Mouse (Mus musculus) heart, embryonic 12.5 days (tissue): ENCODE results near the gene Shc1. TPM values are rescaled to one million over a fixed set of nuclear protein-coding genes. Genes with fewer than 3 reads are reported as not detected.

Source experiments
- ATAC-seq: fragments of 200-750 bp; cut with Nextera tagmentation; 2 replicates; pipeline ENCODE4 v1.8.0; 2017; ENCODE audit warnings: moderate TSS enrichment, moderate library complexity; ENCODE audit not compliant: insufficient number of reproducible peaks, low FRiP score
- H3K27ac ChIP-seq: fragments of 300-500 bp; sonication (generic); 2 replicates; pipeline ENCODE4 v1.5.1; 2016; ENCODE audit warnings: mild to moderate bottlenecking, moderate library complexity; ENCODE audit not compliant: poor library complexity, severe bottlenecking
- H3K27me3 ChIP-seq: fragments of 300-500 bp; sonication (generic); replicated peaks from 2 replicates; pipeline ENCODE4 v1.6.1; 2016; ENCODE audit warnings: mild to moderate bottlenecking, moderate library complexity
- H3K36me3 ChIP-seq: fragments of 300-500 bp; sonication (generic); 2 replicates; pipeline ENCODE4 v1.6.1; 2016; ENCODE audit warnings: mild to moderate bottlenecking, moderate library complexity
- H3K4me1 ChIP-seq: fragments of 300-500 bp; sonication (generic); replicated peaks from 2 replicates; pipeline ENCODE4 v1.6.1; 2016; ENCODE audit warnings: mild to moderate bottlenecking
- H3K4me2 ChIP-seq: fragments of 300-500 bp; sonication (generic); 2 replicates; pipeline ENCODE4 v1.6.1; 2016; ENCODE audit warnings: mild to moderate bottlenecking, moderate library complexity
- H3K4me3 ChIP-seq: fragments of 300-500 bp; sonication (generic); 2 replicates; pipeline ENCODE4 v1.5.1; 2016; ENCODE audit warnings: mild to moderate bottlenecking
- H3K9ac ChIP-seq: fragments of 300-500 bp; sonication (generic); 2 replicates; pipeline ENCODE4 v1.6.1; 2016; ENCODE audit warnings: mild to moderate bottlenecking, moderate library complexity
- H3K9me3 ChIP-seq: fragments of 300-500 bp; sonication (generic); replicated peaks from 2 replicates; pipeline ENCODE4 v1.6.1; 2016; ENCODE audit warnings: mild to moderate bottlenecking, moderate library complexity
- WGBS: fragments of 180-500 bp; shearing (Covaris S2); methylation state at CpG from one replicate; pipeline ENCODE4 v1.1.7; 2016; 5-methylcytosine and 5-hydroxymethylcytosine counted together
- polyA plus RNA-seq: library from polyadenylated mRNA; unstranded; fragments of >200 nt; fragmentation: Nextera tagmentation; extraction: Ambion mirVana; gene quantifications from 2 replicates; pipeline ENCODE4 v1.2.1, GENCODE M21; 2016

Shc1 gene
- polyA plus RNA-seq, 1 experiment from 2014 or later: 78.1 TPM

- Histone ChIP-seq H3K4me1 (peaks cover 36% of the 10 kb centered on the region), H3K27ac (no peak overlapping the region), H3K27me3 (no peaks in the 10 kb centered on the region), H3K9ac (no peak overlapping the region), H3K36me3 (peaks cover 33% of the 10 kb centered on the region), H3K9me3 (no peaks in the 10 kb centered on the region), H3K4me2 (no peak overlapping the region), H3K4me3 (no peak overlapping the region)
- 76% methylated on average over 11 of the region's 11 CpGs for WGBS
- no peak for ATAC-seq
These were observed 16.3 kb downstream of the Shc1 start for GRCm38 (mm10) chr3:89434532-89434931.

- no peaks in the 10 kb centered on the region for H3K9me3 ChIP-seq
- no peak for ATAC-seq
- H3K4me3 ChIP-seq: no peak overlapping the region
- no peaks in the 10 kb centered on the region for H3K27me3 ChIP-seq
- H3K4me1 ChIP-seq: peaks cover 36% of the 10 kb centered on the region
- WGBS: 79% methylated on average over 7 of the region's 7 CpGs
- H3K9ac ChIP-seq: no peak overlapping the region
- peaks cover 39% of the 10 kb centered on the region for H3K36me3 ChIP-seq
- H3K27ac ChIP-seq: no peak overlapping the region
- no peak overlapping the region for H3K4me2 ChIP-seq
These were observed 16.8 kb downstream of the Shc1 start for GRCm38 (mm10) chr3:89435041-89435440.

- peaks cover 50% of the 10 kb centered on the region for H3K36me3 ChIP-seq
- H3K27ac ChIP-seq: peak within 1 kb of the TSS; percentile 83
- ATAC-seq: peak; percentile 87
- WGBS: 4% methylated on average over 16 of the region's 16 CpGs
- H3K27me3 ChIP-seq: no peaks in the 10 kb centered on the region
- peak within 1 kb of the TSS; percentile 81 for H3K9ac ChIP-seq
- H3K9me3 ChIP-seq: no peaks in the 10 kb centered on the region
- peak within 1 kb of the TSS; percentile 70 for H3K4me2 ChIP-seq
- H3K4me1 ChIP-seq: peaks cover 30% of the 10 kb centered on the region
- H3K4me3 ChIP-seq: peak within 1 kb of the TSS; percentile 68
These were observed 18.2 kb downstream of the Shc1 start, which contains the start of gene Pbxip1 for GRCm38 (mm10) chr3:89436176-89437113. Pbxip1 (plus strand) TSS chr3:89436706.

GRCm38 (mm10) chr3:89437269-89437668, 19.0 kb downstream of the Shc1 start:
- peak overlapping the region; percentile 83 for H3K27ac ChIP-seq
- H3K4me2 ChIP-seq: peak overlapping the region; percentile 70
- no peaks in the 10 kb centered on the region for H3K9me3 ChIP-seq
- peaks cover 46% of the 10 kb centered on the region for H3K36me3 ChIP-seq
- peak overlapping the region; percentile 81 for H3K9ac ChIP-seq
- H3K4me3 ChIP-seq: peak overlapping the region; percentile 68
- no peaks in the 10 kb centered on the region for H3K27me3 ChIP-seq
- WGBS: 35% methylated on average over 5 of the region's 5 CpGs
- ATAC-seq: no peak
- peaks cover 26% of the 10 kb centered on the region for H3K4me1 ChIP-seq

GRCm38 (mm10) chr3:89440691-89441090, 22.4 kb downstream of the Shc1 start:
- Histone ChIP-seq H3K27me3 (no peaks in the 10 kb centered on the region), H3K4me2 (no peak overlapping the region), H3K36me3 (peaks cover 50% of the 10 kb centered on the region), H3K9me3 (no peaks in the 10 kb centered on the region), H3K9ac (no peak overlapping the region), H3K4me3 (no peak overlapping the region), H3K27ac (no peak overlapping the region), H3K4me1 (peaks cover 20% of the 10 kb centered on the region)
- no peak for ATAC-seq
- 89% methylated on average over 2 of the region's 2 CpGs for WGBS

- peak overlapping the region; percentile 31 for H3K4me2 ChIP-seq
- 37% methylated on average over 13 of the region's 13 CpGs for WGBS
- H3K27ac ChIP-seq: peak overlapping the region; percentile 88
These were observed 30.7 kb downstream of the Shc1 start for GRCm38 (mm10) chr3:89448720-89449537.

GRCm38 (mm10) chr3:89449541-89449940, 31.3 kb downstream of the Shc1 start:
- Histone ChIP-seq H3K27ac (peak overlapping the region; percentile 88), H3K36me3 (peaks cover 38% of the 10 kb centered on the region), H3K4me2 (peak overlapping the region; percentile 22), H3K9ac (0 out of 2 replicates have a peak overlapping the region, but pooled peaks have one; percentile 31), H3K4me1 (peaks cover 46% of the 10 kb centered on the region), H3K27me3 (no peaks in the 10 kb centered on the region), H3K4me3 (no peak overlapping the region), H3K9me3 (no peaks in the 10 kb centered on the region)
- peak; percentile 27; the same call in 1 of the 2 replicates for ATAC-seq
- 39% methylated on average over 7 of the region's 7 CpGs for whole genome bisulfite sequencing

More at GRCm38 (mm10) chr3:89448720-89449537, 30.7 kb downstream of the Shc1 start:
- Histone ChIP-seq H3K36me3 (peaks cover 44% of the 10 kb centered on the region), H3K4me3 (no peak overlapping the region), H3K9ac (peak overlapping the region; percentile 35), H3K9me3 (no peaks in the 10 kb centered on the region), H3K27me3 (no peaks in the 10 kb centered on the region), H3K4me1 (peaks cover 46% of the 10 kb centered on the region)
- ATAC-seq: peak; percentile 74

- Histone ChIP-seq H3K4me2 (no peak overlapping the region), H3K4me3 (no peak overlapping the region), H3K9me3 (no peaks in the 10 kb centered on the region), H3K36me3 (peaks cover 15% of the 10 kb centered on the region), H3K9ac (peak overlapping the region; percentile 34), H3K27me3 (no peaks in the 10 kb centered on the region), H3K4me1 (peaks cover 48% of the 10 kb centered on the region), H3K27ac (no peak overlapping the region)
- 56% methylated on average over 1 of the region's 1 CpGs for WGBS
- ATAC-seq: no peak
These were observed 33.7 kb downstream of the Shc1 start for GRCm38 (mm10) chr3:89451916-89452315.

- H3K4me2 ChIP-seq: no peak within 1 kb of the TSS
- 0 out of 2 replicates have a peak, but pooled peaks cover 2% of the 10 kb centered on the region for H3K36me3 ChIP-seq
- H3K4me1 ChIP-seq: peaks cover 39% of the 10 kb centered on the region
- no peaks in the 10 kb centered on the region for H3K27me3 ChIP-seq
- WGBS: 60% methylated on average over 10 of the region's 10 CpGs
- H3K27ac ChIP-seq: no peak within 1 kb of the TSS
- no peak within 1 kb of the TSS for H3K9ac ChIP-seq
- no peak within 1 kb of the TSS for H3K4me3 ChIP-seq
- no peaks in the 10 kb centered on the region for H3K9me3 ChIP-seq
- no peak for ATAC-seq
These were observed 36.3 kb downstream of the Shc1 start, which contains the start of gene Pmvk for GRCm38 (mm10) chr3:89454401-89455177. Pmvk (plus strand) TSS chr3:89454541.

GRCm38 (mm10) chr3:89455786-89456285, 37.6 kb downstream of the Shc1 start:
- no peak overlapping the region for H3K9ac ChIP-seq
- H3K4me1 ChIP-seq: peaks cover 39% of the 10 kb centered on the region
- H3K27ac ChIP-seq: no peak overlapping the region
- H3K27me3 ChIP-seq: no peaks in the 10 kb centered on the region
- H3K4me2 ChIP-seq: no peak overlapping the region
- H3K9me3 ChIP-seq: no peaks in the 10 kb centered on the region
- no peak overlapping the region for H3K4me3 ChIP-seq
- no peak for ATAC-seq
- WGBS: 61% methylated on average over 1 of the region's 1 CpGs
- H3K36me3 ChIP-seq: no peaks in the 10 kb centered on the region
